Mouse (Mus musculus) limb, embryonic 11.5 days (tissue): Measurements from ENCODE around the gene Kat7. TPM values are rescaled to one million over a fixed set of nuclear protein-coding genes. Genes with fewer than 3 reads are reported as not detected.

ENCODE experiments used
- polyA plus RNA-seq: library from polyadenylated mRNA; unstranded; fragments of >200 nt; fragmentation: Nextera tagmentation; extraction: Ambion mirVana; gene quantifications from 2 replicates; pipeline ENCODE4 v1.2.1, GENCODE M21; 2014

Gene Kat7
- polyA plus RNA-seq, 1 experiment from 2014 or later = 80.4 TPM

Other genes with a start within 250 kb of the Kat7 start
- 5.7 and 6.8 TPM in 2 replicates for gene Itga3, start 233.4 kb downstream of the Kat7 start, polyA plus RNA-seq
- 5.4 and 6.7 TPM in 2 replicates for gene Dlx3, start 190.1 kb downstream of the Kat7 start, polyA plus RNA-seq
- gene Dlx4, start 164.0 kb downstream of the Kat7 start, polyA plus RNA-seq = 0.40 and 0.80 TPM in 2 replicates
- gene Tac4, start 48.7 kb downstream of the Kat7 start, polyA plus RNA-seq = 0.20 TPM in 1 of 2 replicates, not detected in the other
- gene Fam117a, start 26.8 kb upstream of the Kat7 start, polyA plus RNA-seq = 16.8 and 17.0 TPM in 2 replicates
- 133 and 141 TPM in 2 replicates for gene Slc35b1, start 74.4 kb upstream of the Kat7 start, polyA plus RNA-seq
- gene Spop, start 103.8 kb upstream of the Kat7 start, polyA plus RNA-seq = 112 and 114 TPM in 2 replicates
- 0.37 and 1.5 TPM in 2 replicates for gene Nxph3, start 204.3 kb upstream of the Kat7 start, polyA plus RNA-seq